Mouse (Mus musculus) C2C12 (cell line): ENCODE results near the gene Gpr84. TPM values are rescaled to one million over a fixed set of nuclear protein-coding genes. Genes with fewer than 3 reads are reported as not detected.

Experiments
- H3K27me3 ChIP-seq: one replicate; pipeline ENCODE4 v1.6.1; 2011; ENCODE audit not compliant: control insufficient read depth, insufficient read depth, insufficient read length
- H3K36me3 ChIP-seq: one replicate; pipeline ENCODE4 v1.6.1; 2011; ENCODE audit not compliant: control insufficient read depth, insufficient read depth
- H3K4me3 ChIP-seq: one replicate; pipeline ENCODE4 v1.5.1; 2011; ENCODE audit warnings: mild to moderate bottlenecking, control low read depth; ENCODE audit not compliant: poor library complexity, insufficient read depth, severe bottlenecking
- H3K79me2 ChIP-seq: one replicate; pipeline ENCODE4 v1.6.1; 2011; ENCODE audit not compliant: control insufficient read depth, insufficient read depth
- H3K79me3 ChIP-seq: one replicate; pipeline ENCODE4 v1.6.1; 2011; ENCODE audit warnings: low read depth, control low read depth
- H3ac ChIP-seq: one replicate; pipeline ENCODE3; 2011; ENCODE audit warnings: low read depth; ENCODE audit not compliant: control insufficient read depth, insufficient read length
- CEBPB ChIP-seq: IDR thresholded peaks from one replicate; pipeline ENCODE4 v1.6.1; 2011; ENCODE audit warnings: low read depth, mild to moderate bottlenecking, control low read depth, moderate library complexity
- CTCF ChIP-seq: IDR thresholded peaks from one replicate; pipeline ENCODE4 v1.5.1; 2011; ENCODE audit not compliant: control insufficient read depth, insufficient read depth, insufficient read length
- FOSL1 ChIP-seq: IDR thresholded peaks from one replicate; pipeline ENCODE4 v1.8.0; 2011; ENCODE audit warnings: mild to moderate bottlenecking, low read length; ENCODE audit not compliant: poor library complexity, insufficient read depth, severe bottlenecking
- MAX ChIP-seq: IDR thresholded peaks from one replicate; pipeline ENCODE4 v1.6.1; 2011; ENCODE audit warnings: mild to moderate bottlenecking, control low read depth
- MYOD1 ChIP-seq: IDR thresholded peaks from one replicate; pipeline ENCODE4 v1.6.1; 2011; ENCODE audit warnings: low read depth; ENCODE audit not compliant: control insufficient read depth, insufficient read length
- MYOG ChIP-seq: IDR thresholded peaks from one replicate; pipeline ENCODE4 v1.6.1; 2011; ENCODE audit not compliant: control insufficient read depth, insufficient read length; ENCODE audit errors: extremely low read depth
- USF1 ChIP-seq: IDR thresholded peaks from one replicate; pipeline ENCODE4 v1.6.1; 2011; ENCODE audit warnings: low read depth, mild to moderate bottlenecking, control low read depth, moderate library complexity
- polyA plus RNA-seq: library from polyadenylated mRNA; unstranded; fragments of >200 nt; fragmentation: generic; extraction: Trizol; gene quantifications from one replicate; pipeline ENCODE4 v1.2.1, GENCODE M21; 2012; ENCODE audit warnings: missing spikeins

Gpr84 gene
- polyA plus RNA-seq, 1 experiment = not detected

GRCm38 (mm10) chr15:103314181-103314580 is 3.8 kb upstream of the Gpr84 start:
- Histone ChIP-seq H3K79me3 (no peaks in the 10 kb centered on the region), H3K4me3 (no peak overlapping the region), H3ac (no peak overlapping the region), H3K36me3 (peaks cover 3% of the 10 kb centered on the region), H3K27me3 (no peaks in the 10 kb centered on the region), H3K79me2 (no peaks in the 10 kb centered on the region)
- TF ChIP-seq FOSL1 = no peak
- TF ChIP-seq CTCF = no peak
- no peak for TF ChIP-seq MYOD1
- TF ChIP-seq USF1 = no peak
- TF ChIP-seq MAX = no peak
- TF ChIP-seq CEBPB = no peak
- TF ChIP-seq MYOG = no peak

- no peaks in the 10 kb centered on the region for H3K79me3 ChIP-seq
- no peak overlapping the region for H3ac ChIP-seq
- H3K4me3 ChIP-seq = no peak overlapping the region
- H3K79me2 ChIP-seq = no peaks in the 10 kb centered on the region
- H3K27me3 ChIP-seq = no peaks in the 10 kb centered on the region
- TF ChIP-seq MAX = no peak
- no peak for TF ChIP-seq MYOD1
- TF ChIP-seq CTCF = no peak
- no peak for TF ChIP-seq FOSL1
- H3K36me3 ChIP-seq = peaks cover 3% of the 10 kb centered on the region
Measured at GRCm38 (mm10) chr15:103313495-103314095, 3.2 kb upstream of the Gpr84 start.

- Histone ChIP-seq H3K79me3 (no peaks in the 10 kb centered on the region), H3K79me2 (no peaks in the 10 kb centered on the region), H3K4me3 (no peak overlapping the region), H3K36me3 (no peaks in the 10 kb centered on the region), H3K27me3 (no peaks in the 10 kb centered on the region), H3ac (no peak overlapping the region)
- TF ChIP-seq USF1 = no peak
Measured at GRCm38 (mm10) chr15:103308876-103309580, 1.4 kb downstream of the Gpr84 start.

DNA sequence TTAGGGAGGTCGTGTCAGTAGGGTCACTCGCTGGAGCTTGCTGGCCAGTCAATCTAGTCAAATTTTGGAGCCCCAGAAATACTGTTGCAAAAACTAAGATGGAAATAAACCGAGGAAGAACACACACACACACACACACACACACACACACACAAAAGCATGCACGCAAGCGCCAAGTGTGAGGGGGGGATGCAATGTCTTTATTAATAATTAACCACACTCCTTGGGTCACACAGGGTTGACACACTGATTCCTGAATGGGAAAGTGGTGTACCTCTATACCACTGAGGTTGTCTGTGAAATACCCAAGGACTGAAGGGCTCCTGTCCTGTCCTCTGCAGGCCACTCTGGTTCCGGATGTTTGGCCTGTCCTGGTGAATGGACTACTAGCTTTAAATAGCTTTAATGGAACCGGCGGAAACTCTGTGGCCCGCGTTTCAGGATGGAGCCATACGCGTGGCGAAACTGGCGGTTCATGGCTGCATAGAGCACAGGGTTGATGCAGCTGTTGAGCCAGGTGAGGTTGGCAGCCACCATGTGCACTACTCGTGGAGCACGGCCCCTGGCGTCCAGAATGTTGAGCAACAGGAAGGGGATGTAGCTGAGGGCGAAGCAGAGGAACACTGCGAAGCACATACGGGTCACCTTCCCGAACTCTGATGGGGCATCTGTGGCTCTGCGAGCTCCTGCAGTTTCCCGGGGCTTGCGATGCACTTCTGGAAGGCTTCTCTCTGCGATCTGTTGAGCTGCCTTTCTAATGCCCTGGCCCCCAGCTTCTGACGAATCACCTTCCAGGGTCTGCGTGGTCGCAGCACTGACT is 2.1 kb downstream of the Gpr84 start:
- H3K27me3 ChIP-seq = no peaks in the 10 kb centered on the region
- no peaks in the 10 kb centered on the region for H3K79me2 ChIP-seq
- H3K36me3 ChIP-seq = no peaks in the 10 kb centered on the region
- TF ChIP-seq CEBPB (peak; percentile 4), FOSL1 (no peak), USF1 (no peak)
- no peak overlapping the region for H3ac ChIP-seq
- no peak overlapping the region for H3K4me3 ChIP-seq
- no peaks in the 10 kb centered on the region for H3K79me3 ChIP-seq

DNA sequence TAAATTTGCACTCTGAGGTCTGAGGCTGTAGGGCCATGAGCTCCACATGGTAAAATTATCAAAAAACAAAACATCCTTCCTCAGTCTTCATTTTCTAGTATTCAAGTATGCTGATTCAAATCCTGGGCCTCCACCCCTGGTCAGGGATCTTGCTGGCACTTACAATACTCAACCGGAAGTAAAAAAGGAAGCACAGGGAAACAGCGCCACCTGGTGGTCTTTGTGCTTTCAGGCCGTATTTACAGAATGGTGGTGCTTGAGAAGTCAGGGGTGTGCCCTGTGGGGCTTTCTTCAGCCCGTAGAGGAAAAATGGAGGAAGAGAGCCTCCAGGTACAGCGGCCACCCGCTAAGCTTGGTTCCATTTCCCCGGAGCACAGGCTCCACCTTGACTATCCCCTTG is 3.3 kb downstream of the Gpr84 start:
- TF ChIP-seq CTCF (peak; percentile 86), MYOG (no peak)
- no peaks in the 10 kb centered on the region for H3K36me3 ChIP-seq

More for the DNA sequence above, 3.3 kb downstream of the Gpr84 start:
- Histone ChIP-seq H3K4me3 (no peak overlapping the region), H3K79me2 (no peaks in the 10 kb centered on the region), H3K27me3 (no peaks in the 10 kb centered on the region), H3ac (peak overlapping the region; percentile 10), H3K79me3 (no peaks in the 10 kb centered on the region)
